Mouse (Mus musculus): ENCODE data around the gene Cep85l. TPM values are rescaled to one million over a fixed set of nuclear protein-coding genes. Genes with fewer than 3 reads are reported as not detected.

The Cep85l gene
- polyA plus RNA-seq, 1 experiment from 2014 or later: 3.8 TPM

DNA sequence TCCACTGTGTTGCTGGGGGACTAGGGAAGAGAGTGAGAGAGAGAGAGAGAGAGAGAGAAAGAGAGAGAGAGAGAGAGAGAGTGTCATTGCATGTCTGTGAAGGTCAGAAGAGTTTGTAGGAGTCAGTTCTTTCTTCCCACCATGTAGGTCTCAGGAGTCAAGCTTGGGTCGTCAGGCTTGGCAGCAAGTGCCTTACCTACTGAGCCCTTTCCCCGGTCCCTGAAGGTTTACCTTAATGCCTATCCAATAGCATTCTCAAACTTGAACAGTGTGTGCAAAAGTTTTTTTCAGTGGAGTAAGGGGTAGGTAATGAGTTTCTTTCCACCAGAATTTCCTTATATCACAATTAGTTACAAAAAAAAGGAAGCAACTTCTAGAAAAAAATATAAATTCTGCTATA lies 40.7 kb downstream of the Cep85l start:
- Histone ChIP-seq H3K9me3 (ENCODE audit: control insufficient read depth, low read length) (no peaks in the 10 kb centered on the region), H3K36me3 (ENCODE audit: control insufficient read depth, insufficient read depth, low read length) (no peaks in the 10 kb centered on the region), H3K4me3 (ENCODE audit: low read depth, low read length) (no peak overlapping the region), H3K9ac (ENCODE audit: low read length) (no peak overlapping the region), H3K27ac (ENCODE audit: low read depth, low read length) (no peak overlapping the region), H3K4me2 (no peak overlapping the region), H3K27me3 (ENCODE audit: control insufficient read depth, insufficient read depth, low read length) (no peaks in the 10 kb centered on the region), H3K4me1 (ENCODE audit: control insufficient read depth, insufficient read depth, low read length) (no peaks in the 10 kb centered on the region)
- DNase-seq (ENCODE audit: low spot score, missing footprints): peak; percentile 66
- 59% methylated on average over 2 of the region's 2 CpGs for WGBS
- no peak for ATAC-seq (ENCODE audit: low FRiP score)

DNA sequence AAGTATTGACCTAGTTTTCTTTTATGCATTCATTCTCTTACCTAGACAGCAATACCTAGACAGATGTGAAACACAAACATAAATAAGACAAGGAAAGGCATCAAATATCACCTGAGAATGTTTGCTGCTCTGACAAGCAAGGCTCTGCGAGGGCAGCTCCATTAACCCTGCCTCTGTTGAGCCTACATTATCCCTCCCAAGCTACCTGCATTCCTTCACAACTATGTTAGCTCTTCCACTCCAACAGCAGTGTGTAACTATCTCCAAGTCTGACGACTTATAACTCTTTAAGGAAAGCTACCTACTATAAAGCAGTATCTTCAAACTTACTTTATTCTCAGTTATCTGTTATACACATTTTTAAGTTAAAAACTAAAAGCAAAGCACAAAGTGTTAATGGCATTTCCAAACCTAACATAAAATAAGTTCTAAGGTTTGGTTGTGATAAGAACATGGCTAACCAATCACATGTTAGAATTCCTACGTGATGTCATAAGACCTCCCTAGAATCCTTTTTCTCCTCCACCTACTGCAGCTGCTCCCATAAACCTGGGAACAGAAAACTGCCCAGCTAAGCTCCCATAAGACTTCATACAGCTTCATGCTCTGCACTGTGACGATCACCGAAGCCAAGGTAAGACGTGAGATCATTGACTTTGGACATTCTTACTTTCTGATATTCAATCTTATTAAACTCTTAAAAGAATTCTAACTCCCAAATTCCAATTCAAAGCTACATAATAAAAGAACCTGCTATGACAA lies 42.4 kb downstream of the Cep85l start, which contains the start of gene Pln:
Gene Pln, plus strand, starts transcription at position 506 of the 762 bp plus-strand sequence.
- no peak for ATAC-seq (ENCODE audit: low FRiP score)
- no peak within 1 kb of the TSS for H3K27ac ChIP-seq (ENCODE audit: low read depth, low read length)
- H3K9ac ChIP-seq (ENCODE audit: low read length): no peak within 1 kb of the TSS
- DNase-seq (ENCODE audit: low spot score, missing footprints): peak; percentile 71
- H3K36me3 ChIP-seq (ENCODE audit: control insufficient read depth, insufficient read depth, low read length): no peaks in the 10 kb centered on the region
- WGBS: 82% methylated on average over 6 of the region's 6 CpGs
- H3K4me1 ChIP-seq (ENCODE audit: control insufficient read depth, insufficient read depth, low read length): no peaks in the 10 kb centered on the region
- H3K4me2 ChIP-seq: no peak within 1 kb of the TSS
- no peaks in the 10 kb centered on the region for H3K27me3 ChIP-seq (ENCODE audit: control insufficient read depth, insufficient read depth, low read length)
- no peak within 1 kb of the TSS for H3K4me3 ChIP-seq (ENCODE audit: low read depth, low read length)
- H3K9me3 ChIP-seq (ENCODE audit: control insufficient read depth, low read length): no peaks in the 10 kb centered on the region

- no peak for ATAC-seq (ENCODE audit: low FRiP score)
- H3K4me2 ChIP-seq: no peak overlapping the region
- no peaks in the 10 kb centered on the region for H3K9me3 ChIP-seq (ENCODE audit: control insufficient read depth, low read length)
- no peak overlapping the region for H3K4me3 ChIP-seq (ENCODE audit: low read depth, low read length)
- no peaks in the 10 kb centered on the region for H3K4me1 ChIP-seq (ENCODE audit: control insufficient read depth, insufficient read depth, low read length)
- 93% methylated on average over 3 of the region's 3 CpGs for WGBS
- H3K36me3 ChIP-seq (ENCODE audit: control insufficient read depth, insufficient read depth, low read length): no peaks in the 10 kb centered on the region
- no peaks in the 10 kb centered on the region for H3K27me3 ChIP-seq (ENCODE audit: control insufficient read depth, insufficient read depth, low read length)
- H3K9ac ChIP-seq (ENCODE audit: low read length): no peak overlapping the region
- no peak overlapping the region for H3K27ac ChIP-seq (ENCODE audit: low read depth, low read length)
- peak; percentile 47 for DNase-seq (ENCODE audit: low spot score, missing footprints)
Observed at GRCm38 (mm10) chr10:53335974-53336373, 43.8 kb downstream of the Cep85l start.

GRCm38 (mm10) chr10:53335266-53335665 lies 44.5 kb downstream of the Cep85l start:
- Histone ChIP-seq H3K27ac (ENCODE audit: low read depth, low read length) (no peak overlapping the region), H3K4me3 (ENCODE audit: low read depth, low read length) (no peak overlapping the region), H3K4me1 (ENCODE audit: control insufficient read depth, insufficient read depth, low read length) (no peaks in the 10 kb centered on the region), H3K9me3 (ENCODE audit: control insufficient read depth, low read length) (no peaks in the 10 kb centered on the region), H3K27me3 (ENCODE audit: control insufficient read depth, insufficient read depth, low read length) (no peaks in the 10 kb centered on the region), H3K4me2 (no peak overlapping the region), H3K9ac (ENCODE audit: low read length) (no peak overlapping the region), H3K36me3 (ENCODE audit: control insufficient read depth, insufficient read depth, low read length) (no peaks in the 10 kb centered on the region)
- no peak for ATAC-seq (ENCODE audit: low FRiP score)
- peak; percentile 79 for DNase-seq (ENCODE audit: low spot score, missing footprints)
- WGBS: 90% methylated on average over 2 of the region's 2 CpGs

DNA sequence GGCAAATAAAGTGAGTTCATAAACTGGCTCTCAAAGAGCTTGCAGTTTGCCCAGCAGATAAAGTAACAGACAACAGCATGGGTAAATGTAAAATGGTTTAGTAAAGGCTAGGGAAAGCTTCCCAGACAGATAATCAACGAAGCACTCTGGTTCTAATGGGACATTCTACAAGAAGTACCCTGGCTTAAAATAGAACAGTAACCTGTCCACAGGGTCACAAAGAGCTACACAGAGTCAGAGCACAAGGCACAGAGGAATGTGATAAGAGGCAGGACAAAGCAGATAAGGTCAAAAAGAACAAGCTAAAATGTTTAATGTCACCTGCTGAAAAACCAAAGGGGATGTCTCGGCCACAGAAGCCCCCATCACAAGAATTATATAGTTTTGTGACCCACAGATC lies 47.0 kb downstream of the Cep85l start:
- no peak for DNase-seq (ENCODE audit: low spot score, missing footprints)
- H3K9me3 ChIP-seq (ENCODE audit: control insufficient read depth, low read length): no peaks in the 10 kb centered on the region
- no peak overlapping the region for H3K4me2 ChIP-seq
- no peaks in the 10 kb centered on the region for H3K27me3 ChIP-seq (ENCODE audit: control insufficient read depth, insufficient read depth, low read length)
- no peak overlapping the region for H3K9ac ChIP-seq (ENCODE audit: low read length)
- no peaks in the 10 kb centered on the region for H3K36me3 ChIP-seq (ENCODE audit: control insufficient read depth, insufficient read depth, low read length)
- no peak for ATAC-seq (ENCODE audit: low FRiP score)
- H3K27ac ChIP-seq (ENCODE audit: low read depth, low read length): no peak overlapping the region
- no peak overlapping the region for H3K4me3 ChIP-seq (ENCODE audit: low read depth, low read length)
- H3K4me1 ChIP-seq (ENCODE audit: control insufficient read depth, insufficient read depth, low read length): no peaks in the 10 kb centered on the region
- 75% methylated on average over 2 of the region's 2 CpGs for WGBS

GRCm38 (mm10) chr10:53329257-53329656 lies 50.5 kb downstream of the Cep85l start:
- Histone ChIP-seq H3K4me2 (no peak overlapping the region), H3K27ac (ENCODE audit: low read depth, low read length) (no peak overlapping the region), H3K9me3 (ENCODE audit: control insufficient read depth, low read length) (no peaks in the 10 kb centered on the region), H3K36me3 (ENCODE audit: control insufficient read depth, insufficient read depth, low read length) (no peaks in the 10 kb centered on the region), H3K4me1 (ENCODE audit: control insufficient read depth, insufficient read depth, low read length) (no peaks in the 10 kb centered on the region), H3K9ac (ENCODE audit: low read length) (no peak overlapping the region), H3K4me3 (ENCODE audit: low read depth, low read length) (no peak overlapping the region), H3K27me3 (ENCODE audit: control insufficient read depth, insufficient read depth, low read length) (no peaks in the 10 kb centered on the region)
- DNase-seq (ENCODE audit: low spot score, missing footprints) (no peak), ATAC-seq (ENCODE audit: low FRiP score) (no peak)
- WGBS: 92% methylated on average over 3 of the region's 3 CpGs

- DNase-seq (ENCODE audit: low spot score, missing footprints) (no peak), ATAC-seq (ENCODE audit: low FRiP score) (no peak)
- no peak overlapping the region for H3K4me3 ChIP-seq (ENCODE audit: low read depth, low read length)
- no peaks in the 10 kb centered on the region for H3K9me3 ChIP-seq (ENCODE audit: control insufficient read depth, low read length)
- no peaks in the 10 kb centered on the region for H3K36me3 ChIP-seq (ENCODE audit: control insufficient read depth, insufficient read depth, low read length)
- no peaks in the 10 kb centered on the region for H3K27me3 ChIP-seq (ENCODE audit: control insufficient read depth, insufficient read depth, low read length)
- no peak overlapping the region for H3K9ac ChIP-seq (ENCODE audit: low read length)
- no peak overlapping the region for H3K27ac ChIP-seq (ENCODE audit: low read depth, low read length)
- no peaks in the 10 kb centered on the region for H3K4me1 ChIP-seq (ENCODE audit: control insufficient read depth, insufficient read depth, low read length)
- no peak overlapping the region for H3K4me2 ChIP-seq
Observed at GRCm38 (mm10) chr10:53326367-53326766, 53.4 kb downstream of the Cep85l start.

DNA sequence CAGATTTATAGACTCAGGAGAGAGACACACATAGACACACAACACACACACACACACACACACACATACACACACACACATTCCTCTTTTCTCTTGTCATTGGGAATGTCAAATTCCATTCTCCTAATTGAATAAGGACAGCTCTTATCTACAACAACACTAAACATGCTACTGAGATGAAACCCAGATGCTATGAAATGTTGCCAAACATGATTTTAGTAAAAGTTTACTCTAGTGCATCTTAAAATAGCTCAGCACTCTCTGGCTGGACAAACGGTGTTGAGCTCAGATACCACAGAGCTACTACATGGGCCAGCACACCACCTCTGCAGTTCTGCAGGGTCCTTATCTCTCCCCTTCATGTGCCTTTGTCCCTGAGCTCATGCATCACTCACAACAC lies 55.1 kb downstream of the Cep85l start:
- Histone ChIP-seq H3K4me3 (ENCODE audit: low read depth, low read length) (no peak overlapping the region), H3K27ac (ENCODE audit: low read depth, low read length) (no peak overlapping the region), H3K9me3 (ENCODE audit: control insufficient read depth, low read length) (no peaks in the 10 kb centered on the region), H3K4me2 (no peak overlapping the region), H3K36me3 (ENCODE audit: control insufficient read depth, insufficient read depth, low read length) (no peaks in the 10 kb centered on the region), H3K9ac (ENCODE audit: low read length) (no peak overlapping the region), H3K27me3 (ENCODE audit: control insufficient read depth, insufficient read depth, low read length) (no peaks in the 10 kb centered on the region), H3K4me1 (ENCODE audit: control insufficient read depth, insufficient read depth, low read length) (no peaks in the 10 kb centered on the region)
- DNase-seq (ENCODE audit: low spot score, missing footprints): no peak
- WGBS: 77% methylated on average over 1 of the region's 1 CpGs
- ATAC-seq (ENCODE audit: low FRiP score): no peak

- no peaks in the 10 kb centered on the region for H3K27me3 ChIP-seq (ENCODE audit: control insufficient read depth, insufficient read depth, low read length)
- H3K9ac ChIP-seq (ENCODE audit: low read length): no peak overlapping the region
- no peaks in the 10 kb centered on the region for H3K4me1 ChIP-seq (ENCODE audit: control insufficient read depth, insufficient read depth, low read length)
- no peaks in the 10 kb centered on the region for H3K36me3 ChIP-seq (ENCODE audit: control insufficient read depth, insufficient read depth, low read length)
- H3K27ac ChIP-seq (ENCODE audit: low read depth, low read length): no peak overlapping the region
- no peak overlapping the region for H3K4me3 ChIP-seq (ENCODE audit: low read depth, low read length)
- ATAC-seq (ENCODE audit: low FRiP score): no peak
- DNase-seq (ENCODE audit: low spot score, missing footprints): peak; percentile 72
- H3K9me3 ChIP-seq (ENCODE audit: control insufficient read depth, low read length): no peaks in the 10 kb centered on the region
- no peak overlapping the region for H3K4me2 ChIP-seq
Observed at GRCm38 (mm10) chr10:53323367-53323766, 56.4 kb downstream of the Cep85l start.
